Mouse (Mus musculus) left cerebral cortex, adult 2 months (tissue): Measurements from ENCODE around the gene Stard3. TPM values are rescaled to one million over a fixed set of nuclear protein-coding genes. Genes with fewer than 3 reads are reported as not detected.

ENCODE experiments used
- DNase-seq, 2 experiments: peaks; one replicate each; pipeline ENCODE4 v3.0.0; 2021 to 2022; ENCODE audit warnings: low spot score in 2 of 2, mixed read lengths in 1 of 2; ENCODE audit errors: extremely low spot score in 1 of 2
- H3K27ac ChIP-seq: fragments of 200-600 bp; 2 replicates; pipeline ENCODE4 v1.8.1; 2022
- H3K4me3 ChIP-seq: fragments of 200-600 bp; 2 replicates; pipeline ENCODE4 v1.8.1; 2022
- CTCF ChIP-seq: fragments of 200-600 bp; IDR thresholded peaks from 2 replicates; pipeline ENCODE4 v1.8.1; 2022; ENCODE audit warnings: antibody characterized with exemption, mild to moderate bottlenecking, moderate library complexity
- intact Hi-C: fragments of 180-260 bp; cut with DNase I; formaldehyde crosslinking; loops from one replicate; pipeline ENCODE4 v1.15.1; 2025
- total RNA-seq, 2 experiments: library from RNA; stranded (reverse); gene quantifications; 2 replicates each; pipeline ENCODE4 v1.2.3; 2021

Stard3 gene
- total RNA-seq, 2 experiments from 2014 or later, result 35.7 to 42.4 TPM

GRCm38 (mm10) chr11:98383261-98384030 lies 25.3 kb downstream of the Stard3 start, which contains the start of gene Tcap:
Tcap (plus strand) TSS chr11:98383811.
- Histone ChIP-seq H3K27ac (peak within 1 kb of the TSS; percentile 77), H3K4me3 (no peak within 1 kb of the TSS; the same call in 1 of the 2 replicates)
- TF ChIP-seq CTCF, result no peak
- DNase-seq, result no peak
- intact Hi-C loops, result no loop called here

- no peak overlapping the region; the same call in 1 of the 2 replicates for H3K4me3 ChIP-seq
- TF ChIP-seq CTCF, result no peak
- DNase-seq, result no peak
- intact Hi-C loops, result no loop called here
- peak overlapping the region; percentile 77 for H3K27ac ChIP-seq
These were observed 26.0 kb downstream of the Stard3 start for GRCm38 (mm10) chr11:98384216-98384615.

- intact Hi-C loops, result no loop called here
- peak overlapping the region; percentile 77 for H3K27ac ChIP-seq
- no peak overlapping the region for H3K4me3 ChIP-seq
- peak in 1 of 2 experiments; percentile 27 for DNase-seq
- TF ChIP-seq CTCF, result no peak
These were observed 26.8 kb downstream of the Stard3 start for GRCm38 (mm10) chr11:98384721-98385637.

- Histone ChIP-seq H3K27ac (peak within 1 kb of the TSS; percentile 77; the same call in 1 of the 2 replicates), H3K4me3 (no peak within 1 kb of the TSS)
- TF ChIP-seq CTCF, result no peak
- intact Hi-C loops, result no loop called here
- no peak for DNase-seq
These were observed 27.7 kb downstream of the Stard3 start, which contains the start of gene Pnmt for GRCm38 (mm10) chr11:98385638-98386585. Pnmt (plus strand) TSS chr11:98386450.

- TF ChIP-seq CTCF, result no peak
- intact Hi-C loops, result no loop called here
- Histone ChIP-seq H3K4me3 (no peak overlapping the region), H3K27ac (no peak overlapping the region)
- DNase-seq, result no peak
These were observed 28.4 kb downstream of the Stard3 start for GRCm38 (mm10) chr11:98386596-98386995.

GRCm38 (mm10) chr11:98387056-98387577 lies 28.9 kb downstream of the Stard3 start:
- TF ChIP-seq CTCF, result no peak
- no peak overlapping the region for H3K4me3 ChIP-seq
- DNase-seq, result no peak
- intact Hi-C loops, result no loop called here
- no peak overlapping the region for H3K27ac ChIP-seq

- TF ChIP-seq CTCF, result no peak
- intact Hi-C loops, result loop anchor here (2.0 kb wide), 1 partner anchor 123 kb away; no protein-coding TSS in a partner anchor
- DNase-seq, result no peak
- Histone ChIP-seq H3K4me3 (no peak overlapping the region), H3K27ac (no peak overlapping the region)
These were observed 30.1 kb downstream of the Stard3 start for GRCm38 (mm10) chr11:98388282-98388681.

GRCm38 (mm10) chr11:98389221-98389780 lies 31.1 kb downstream of the Stard3 start:
- intact Hi-C loops, result loop anchor here (1.0 to 2.0 kb wide), 2 partner anchors 47 to 124 kb away; no protein-coding TSS in a partner anchor
- peak; percentile 75 for TF ChIP-seq CTCF
- DNase-seq, result peak; percentile 61 to 64

GRCm38 (mm10) chr11:98390141-98390540 lies 32.0 kb downstream of the Stard3 start:
- DNase-seq, result no peak
- Histone ChIP-seq H3K27ac (no peak overlapping the region), H3K4me3 (no peak overlapping the region)
- intact Hi-C loops, result no loop called here
- no peak for TF ChIP-seq CTCF

More at GRCm38 (mm10) chr11:98389221-98389780, 31.1 kb downstream of the Stard3 start:
- Histone ChIP-seq H3K4me3 (no peak overlapping the region), H3K27ac (no peak overlapping the region)

GRCm38 (mm10) chr11:98392034-98392433 lies 33.9 kb downstream of the Stard3 start:
- no peak for DNase-seq
- H3K4me3 ChIP-seq, result no peak overlapping the region
- no peak overlapping the region for H3K27ac ChIP-seq
- intact Hi-C loops, result no loop called here
- no peak for TF ChIP-seq CTCF
